Mouse (Mus musculus): ENCODE results near the gene Asb10.

- no peak for TF ChIP-seq CTCF (IDR thresholded peaks at IDR 0.05; ENCODE audit: control insufficient read depth, insufficient read depth, insufficient replicate concordance, low read depth, low read length)
- no peak for TF ChIP-seq POLR2A (IDR thresholded peaks at IDR 0.05; ENCODE audit: control insufficient read depth, low read depth, low read length)
These were observed 1.9 kb upstream of the Asb10 start for GRCm38 (mm10) chr5:24542643-24543042.

Measured in testis, adult 2 months (tissue).